Mouse (Mus musculus): ENCODE results near the gene Atp6v1e2. TPM values are rescaled to one million over a fixed set of nuclear protein-coding genes. Genes with fewer than 3 reads are reported as not detected.
A peak's percentile ranks its signal among the peaks of the same experiment; 100 is the strongest.

Gene Atp6v1e2
- total RNA-seq, 2 experiments from 2014 or later = not detected

DNA sequence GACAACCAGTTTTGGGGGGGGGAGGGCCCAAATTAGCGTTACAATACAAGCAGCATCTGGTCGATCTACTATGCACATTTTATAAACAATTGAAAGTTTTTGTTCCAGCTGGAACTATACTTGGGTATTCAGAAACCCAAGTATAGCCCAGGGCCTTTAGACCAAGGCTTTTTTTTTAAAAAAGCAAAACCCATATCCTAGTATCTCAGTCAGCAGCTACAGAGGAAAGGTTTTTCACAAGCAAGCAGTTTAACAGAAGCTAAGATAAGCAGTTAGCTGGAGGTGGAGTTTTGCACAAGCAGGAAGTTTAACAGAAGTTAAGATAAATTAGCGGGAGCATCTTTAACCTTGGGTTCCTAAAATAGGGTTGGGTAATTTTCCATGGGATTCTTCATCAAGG is 20.9 kb downstream of the Atp6v1e2 start:
- TF ChIP-seq CTCF (conservative IDR thresholded peaks at IDR 0.05) = no peak
- Histone ChIP-seq H3K27ac (no peak overlapping the region), H3K4me3 (no peak overlapping the region)
- DNase-seq (ENCODE audit: low spot score in 2 of 2) = no peak

DNA sequence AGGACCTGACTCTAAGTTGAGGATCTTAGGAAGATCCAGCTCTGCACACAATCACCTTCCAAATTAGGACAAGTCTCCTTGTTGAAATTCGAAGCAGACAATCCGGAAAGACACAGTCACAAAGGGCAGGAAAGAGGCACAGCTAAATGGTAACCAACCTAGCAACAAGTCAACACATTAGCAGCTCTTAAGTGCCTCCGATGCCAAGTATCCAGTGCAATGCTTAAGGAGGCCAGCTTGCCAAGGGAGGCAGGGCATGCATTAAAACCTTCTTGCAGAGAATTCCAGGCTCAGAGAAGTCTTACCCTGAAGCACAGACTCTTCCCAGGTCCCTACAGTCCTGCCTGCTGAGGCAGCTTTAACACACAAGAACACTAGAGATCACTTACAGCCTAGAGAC is 23.0 kb downstream of the Atp6v1e2 start:
- H3K4me3 ChIP-seq = no peak overlapping the region
- TF ChIP-seq CTCF (conservative IDR thresholded peaks at IDR 0.05) = no peak
- DNase-seq (ENCODE audit: low spot score in 2 of 2) = no peak
- peak overlapping the region; percentile 43; the same call in 1 of the 2 replicates for H3K27ac ChIP-seq

DNA sequence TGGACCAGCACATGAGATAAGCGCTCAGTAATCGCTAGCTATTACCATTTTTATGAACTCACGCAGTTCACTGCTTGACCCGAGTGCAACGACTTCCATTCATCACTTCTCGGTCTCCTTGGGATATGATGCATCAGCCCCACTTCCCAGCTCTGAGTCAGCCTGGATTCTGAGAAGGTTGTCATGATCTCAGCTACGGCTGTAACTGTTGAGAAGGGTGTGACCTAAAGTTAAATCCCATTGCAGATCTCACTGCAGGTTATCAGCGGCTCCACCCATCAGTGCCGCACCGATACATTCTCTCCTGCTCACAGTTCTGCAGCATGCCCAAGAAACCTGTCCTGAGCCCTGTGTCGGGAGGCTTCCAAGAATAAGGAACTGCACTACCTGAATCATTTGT is 28.0 kb downstream of the Atp6v1e2 start:
- Histone ChIP-seq H3K27ac (no peak overlapping the region), H3K4me3 (no peak overlapping the region)
- TF ChIP-seq CTCF (conservative IDR thresholded peaks at IDR 0.05) = no peak
- DNase-seq (ENCODE audit: low spot score in 2 of 2) = no peak

DNA sequence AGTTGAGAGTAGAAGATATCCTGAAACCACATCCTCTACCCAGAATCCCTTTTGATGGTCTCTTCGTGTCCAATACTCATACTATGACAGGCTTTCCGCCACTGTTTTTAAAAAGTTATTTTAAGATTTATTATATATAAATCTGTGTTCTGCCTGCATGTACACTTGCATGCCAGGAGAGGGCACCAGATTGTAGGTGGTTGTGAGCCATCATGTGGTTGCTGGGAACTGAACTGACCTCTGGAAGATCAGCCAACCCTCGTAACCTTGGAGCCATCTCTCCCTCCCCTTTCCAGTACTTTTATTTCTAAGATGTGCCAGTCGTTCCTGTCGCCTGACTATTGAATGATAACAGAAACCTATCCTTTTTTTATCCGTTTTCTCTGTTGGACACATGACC is 28.9 kb downstream of the Atp6v1e2 start:
- peak; percentile 85 for TF ChIP-seq CTCF (conservative IDR thresholded peaks at IDR 0.05)
- no peak for DNase-seq (ENCODE audit: low spot score in 2 of 2)
- H3K4me3 ChIP-seq = no peak overlapping the region
- H3K27ac ChIP-seq = no peak overlapping the region

DNA sequence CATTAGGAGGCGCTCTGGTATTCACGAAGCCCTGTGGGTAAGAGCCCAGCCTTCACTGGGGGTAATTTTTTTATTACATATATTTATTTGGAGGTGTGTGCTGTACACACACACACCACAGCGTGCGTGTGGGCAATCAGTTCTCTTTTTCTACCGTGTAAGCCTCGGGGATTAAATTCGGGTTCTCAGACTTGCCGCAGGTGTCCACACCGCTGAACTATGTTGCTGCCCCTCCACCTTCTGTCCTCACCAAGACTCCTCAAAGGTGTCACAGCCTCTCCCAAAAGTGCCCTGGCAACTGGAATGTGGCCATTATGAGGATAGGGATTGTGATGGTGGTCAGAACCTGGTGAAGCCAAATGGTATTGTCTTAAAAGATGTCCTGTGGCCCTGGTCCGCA is 30.6 kb downstream of the Atp6v1e2 start, which contains the start of gene Tmem247:
TSS of gene Tmem247 (plus strand) at position 301 of the 400 bp plus-strand sequence.
- no peak within 1 kb of the TSS for H3K4me3 ChIP-seq
- H3K27ac ChIP-seq = no peak within 1 kb of the TSS
- DNase-seq (ENCODE audit: low spot score in 2 of 2) = no peak
- 0 out of 2 replicates have a peak, but pooled peaks have one; percentile 36 for TF ChIP-seq CTCF (conservative IDR thresholded peaks at IDR 0.05)

DNA sequence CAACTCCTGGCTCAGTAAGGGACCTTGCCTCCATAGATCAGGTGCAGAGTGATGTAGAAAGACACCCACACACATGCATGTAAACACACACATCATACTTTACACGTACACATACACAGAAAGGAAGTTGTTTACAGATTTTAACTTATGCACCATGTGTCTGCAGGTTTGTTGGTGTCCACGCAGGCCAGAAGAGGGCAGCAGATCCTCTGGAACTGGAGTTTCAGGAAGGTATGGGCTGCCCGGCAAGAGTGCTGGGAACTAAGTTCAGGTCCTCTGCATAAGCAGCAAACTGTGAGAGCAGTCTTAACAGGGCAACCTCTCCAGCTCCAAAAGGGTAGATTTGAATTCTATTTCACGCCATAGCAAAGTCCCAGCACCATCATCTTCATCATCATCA is 32.2 kb downstream of the Atp6v1e2 start:
- no peak for DNase-seq (ENCODE audit: low spot score in 2 of 2)
- peak; percentile 27; the same call in 1 of the 2 replicates for TF ChIP-seq CTCF (conservative IDR thresholded peaks at IDR 0.05)
- Histone ChIP-seq H3K27ac (no peak overlapping the region), H3K4me3 (no peak overlapping the region)

DNA sequence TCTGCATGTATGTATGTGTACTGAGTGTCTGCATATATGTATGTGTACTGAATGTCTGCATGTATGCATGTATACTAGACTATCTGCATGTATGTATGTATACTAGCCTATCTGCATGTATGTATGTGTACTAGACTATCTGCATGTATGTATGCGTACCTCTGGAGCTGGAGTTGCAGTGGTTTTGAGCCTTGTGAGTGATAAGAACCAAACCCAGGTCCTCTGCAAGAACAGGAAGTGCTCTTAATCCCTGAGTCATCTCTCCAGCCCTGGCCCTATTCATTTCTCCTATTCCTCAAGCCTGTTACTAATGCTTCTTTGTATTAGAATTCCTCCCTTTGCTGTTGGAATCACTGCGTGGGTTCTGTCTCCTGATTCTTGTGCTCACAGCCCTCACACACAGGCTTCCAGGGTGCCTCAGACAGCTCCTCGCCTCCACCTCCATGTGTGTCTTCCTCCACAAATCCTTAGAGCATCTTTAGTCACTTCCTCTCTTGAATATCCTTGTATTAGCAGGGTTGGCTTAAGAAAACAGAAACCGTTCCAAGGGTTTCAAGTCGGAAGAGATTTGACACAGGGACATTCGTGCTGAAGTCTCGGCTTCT is 34.6 kb downstream of the Atp6v1e2 start:
- DNase-seq (ENCODE audit: low spot score in 2 of 2) = peak in 1 of 2 experiments; percentile 44
- no peak overlapping the region for H3K4me3 ChIP-seq
- no peak for TF ChIP-seq CTCF (conservative IDR thresholded peaks at IDR 0.05)
- H3K27ac ChIP-seq = 0 out of 2 replicates have a peak overlapping the region, but pooled peaks have one; percentile 7

DNA sequence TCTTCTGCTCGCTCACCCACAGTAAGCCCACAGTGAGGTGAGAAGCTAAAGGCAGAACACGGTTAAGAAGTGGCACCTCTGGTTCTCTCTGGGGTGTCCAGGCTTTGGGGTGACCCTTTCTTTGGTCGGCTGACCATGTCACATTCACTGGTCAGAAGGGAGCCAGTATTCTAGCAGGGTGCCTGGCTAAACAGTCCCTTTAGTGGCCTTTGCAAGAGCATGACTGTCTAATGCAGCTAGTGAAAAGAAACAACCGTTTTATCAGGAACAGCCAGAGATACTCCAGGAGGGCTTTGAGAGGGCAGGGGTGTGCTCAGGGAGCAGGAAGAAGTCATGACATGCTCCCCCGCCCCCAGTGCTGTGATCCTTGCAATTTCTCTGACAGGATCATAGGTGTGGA is 36.4 kb downstream of the Atp6v1e2 start:
- no peak for TF ChIP-seq CTCF (conservative IDR thresholded peaks at IDR 0.05)
- Histone ChIP-seq H3K27ac (no peak overlapping the region), H3K4me3 (no peak overlapping the region)
- DNase-seq (ENCODE audit: low spot score in 2 of 2) = no peak

DNA sequence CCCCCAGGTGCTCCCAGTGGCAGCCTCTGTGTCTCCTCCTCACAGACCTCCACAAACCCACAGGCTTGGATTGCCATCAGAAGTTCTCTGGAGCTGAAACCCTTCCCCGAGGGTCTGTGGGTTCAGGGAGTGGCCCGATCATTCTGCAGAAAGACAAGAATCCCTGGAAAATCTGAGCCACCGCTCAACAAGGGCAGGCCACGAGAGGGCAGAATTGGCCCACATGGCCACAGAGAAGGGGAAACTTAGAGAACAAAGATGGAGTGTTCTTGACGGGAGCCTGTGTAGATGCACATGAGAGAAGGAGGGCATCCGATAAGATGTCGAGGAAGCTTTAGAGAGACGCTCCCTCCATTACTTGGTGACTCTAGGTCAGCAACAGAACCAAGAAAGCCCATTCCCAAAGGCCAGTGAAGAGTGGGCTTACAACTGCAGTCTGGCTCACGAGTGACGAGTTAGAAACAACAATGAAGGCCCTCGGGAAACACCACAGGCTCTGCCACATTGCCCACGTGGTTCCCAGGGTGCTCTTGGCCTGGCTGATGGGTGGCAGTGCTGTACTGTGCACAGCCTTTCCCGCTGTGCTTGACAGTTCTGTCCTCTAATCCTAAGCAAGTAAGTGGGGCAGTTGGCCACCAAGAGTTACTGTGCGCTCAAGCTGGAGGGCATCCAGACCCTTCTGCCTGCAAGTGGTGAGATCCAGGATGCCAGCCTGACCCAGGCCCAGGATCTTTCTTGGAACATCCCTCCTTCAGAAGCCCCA is 37.8 kb downstream of the Atp6v1e2 start:
- Histone ChIP-seq H3K27ac (peak overlapping the region; percentile 43), H3K4me3 (0 out of 2 replicates have a peak overlapping the region, but pooled peaks have one; percentile 13)
- peak; percentile 53 to 61 for DNase-seq (ENCODE audit: low spot score in 2 of 2)
- TF ChIP-seq CTCF (conservative IDR thresholded peaks at IDR 0.05) = peak; percentile 81

DNA sequence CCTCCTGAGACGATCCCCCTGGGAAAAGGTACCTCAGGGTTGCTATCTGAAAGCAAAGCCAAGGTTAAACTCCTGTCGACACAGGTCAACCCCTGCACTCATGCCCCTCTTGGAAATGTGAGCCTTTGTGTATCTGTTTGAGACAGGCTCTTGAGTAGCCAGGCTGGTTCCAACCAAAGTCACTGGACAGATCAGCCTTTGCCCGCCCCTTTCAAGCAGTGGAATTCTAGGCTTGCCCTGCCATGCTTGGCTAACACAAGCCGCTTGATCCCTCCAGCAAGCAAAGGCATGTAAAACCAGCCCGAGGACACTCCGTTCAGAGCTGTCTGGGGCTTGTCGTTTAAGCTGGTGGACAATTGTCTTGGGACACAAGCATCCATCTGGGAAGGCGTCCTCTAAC is 39.4 kb downstream of the Atp6v1e2 start:
- H3K4me3 ChIP-seq = no peak overlapping the region
- no peak for DNase-seq (ENCODE audit: low spot score in 2 of 2)
- no peak overlapping the region for H3K27ac ChIP-seq
- TF ChIP-seq CTCF (conservative IDR thresholded peaks at IDR 0.05) = no peak

DNA sequence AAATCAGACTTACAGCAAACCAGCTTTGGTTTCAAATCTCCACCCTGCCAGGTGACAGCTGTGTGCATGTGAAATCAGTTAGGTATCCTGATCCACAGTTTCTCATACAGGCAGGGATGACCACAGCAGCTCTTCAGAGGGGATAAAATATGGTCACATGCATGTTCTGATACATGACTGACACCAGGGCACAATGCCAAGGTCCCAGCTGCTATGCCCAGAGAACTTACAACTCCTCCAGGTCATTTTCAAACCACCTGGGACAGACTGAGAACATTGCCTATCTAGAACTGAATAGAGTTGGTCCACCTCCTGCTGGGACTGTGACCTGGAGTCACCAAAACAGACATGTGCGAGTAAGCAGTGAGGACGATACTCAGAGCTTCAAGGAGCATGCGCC is 40.6 kb downstream of the Atp6v1e2 start:
- Histone ChIP-seq H3K27ac (no peak overlapping the region), H3K4me3 (no peak overlapping the region)
- DNase-seq (ENCODE audit: low spot score in 2 of 2) = no peak
- no peak for TF ChIP-seq CTCF (conservative IDR thresholded peaks at IDR 0.05)

DNA sequence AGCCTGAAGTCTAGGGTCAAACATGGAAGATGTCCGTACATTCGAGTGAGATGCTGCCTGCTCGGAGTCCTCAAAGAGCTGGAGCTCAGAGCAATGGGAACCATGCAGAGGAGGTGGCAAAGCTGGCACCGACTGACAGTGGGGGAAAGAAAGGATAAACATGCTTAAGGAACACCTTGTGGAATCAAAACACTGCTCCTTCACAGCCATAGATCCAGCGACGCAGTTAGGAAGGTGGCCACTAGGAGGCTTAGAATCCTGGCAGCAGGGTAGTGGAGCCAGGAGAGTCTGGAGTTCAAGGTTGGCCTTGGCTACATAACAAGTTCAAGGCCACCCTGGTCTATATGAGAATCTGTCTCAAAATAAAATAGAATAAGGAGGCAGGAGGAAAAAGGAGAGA is 41.1 kb downstream of the Atp6v1e2 start:
- Histone ChIP-seq H3K27ac (no peak overlapping the region), H3K4me3 (no peak overlapping the region)
- no peak for DNase-seq (ENCODE audit: low spot score in 2 of 2)
- TF ChIP-seq CTCF (conservative IDR thresholded peaks at IDR 0.05) = no peak

DNA sequence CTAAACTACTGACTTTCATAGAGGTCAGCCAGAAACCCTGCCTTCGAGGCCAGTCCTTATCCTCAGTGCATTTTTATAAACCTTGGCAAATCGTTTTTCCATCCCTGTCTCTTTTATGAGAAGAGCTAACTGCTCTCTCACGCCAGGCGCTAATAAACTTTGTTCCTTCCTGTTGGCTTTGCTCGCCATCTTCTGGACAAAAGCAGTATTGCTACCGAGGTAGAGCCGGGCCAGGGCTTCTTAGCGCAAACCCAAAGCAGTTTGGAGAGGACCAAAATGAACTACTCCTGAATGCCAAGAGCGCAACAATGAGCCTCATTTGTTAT is 41.6 kb downstream of the Atp6v1e2 start:
- TF ChIP-seq CTCF (conservative IDR thresholded peaks at IDR 0.05) = peak; percentile 89
- DNase-seq (ENCODE audit: low spot score in 2 of 2) = peak; percentile 83 to 92
- Histone ChIP-seq H3K4me3 (peak overlapping the region; percentile 14), H3K27ac (peak overlapping the region; percentile 91)
